Mouse (Mus musculus) hindbrain, postnatal 0 days (tissue): Measurements from ENCODE around the gene Ssu72. TPM values are rescaled to one million over a fixed set of nuclear protein-coding genes. Genes with fewer than 3 reads are reported as not detected.

Experiments
- ATAC-seq: fragments of 200-750 bp; cut with Nextera tagmentation; 2 replicates; pipeline ENCODE4 v1.8.0; 2017; ENCODE audit warnings: mild to moderate bottlenecking, moderate TSS enrichment, moderate library complexity
- DNase-seq: peaks from one replicate; pipeline ENCODE4 v3.0.0-alpha.2; 2015; ENCODE audit warnings: low spot score
- H3K27ac ChIP-seq: fragments of 300-500 bp; sonication (generic); 2 replicates; pipeline ENCODE4 v1.5.1; 2014; ENCODE audit warnings: mild to moderate bottlenecking
- H3K27me3 ChIP-seq: fragments of 300-500 bp; sonication (generic); 2 replicates; pipeline ENCODE4 v1.6.1; 2014; ENCODE audit warnings: low read length, mixed read lengths; ENCODE audit not compliant: insufficient read depth
- H3K36me3 ChIP-seq: fragments of 300-500 bp; sonication (generic); 2 replicates; pipeline ENCODE4 v1.6.1; 2014; ENCODE audit warnings: low read length, mixed read lengths; ENCODE audit not compliant: insufficient read depth
- H3K4me1 ChIP-seq: fragments of 300-500 bp; sonication (generic); 2 replicates; pipeline ENCODE4 v1.6.1; 2014; ENCODE audit warnings: antibody characterized with exemption, low read length, mixed read lengths; ENCODE audit not compliant: insufficient read depth
- H3K4me2 ChIP-seq: fragments of 300-500 bp; sonication (generic); 2 replicates; pipeline ENCODE4 v1.6.1; 2014; ENCODE audit warnings: low read depth, mild to moderate bottlenecking, low read length, moderate library complexity, mixed read lengths
- H3K4me3 ChIP-seq: fragments of 300-500 bp; sonication (generic); 2 replicates; pipeline ENCODE4 v1.5.1; 2014; ENCODE audit warnings: low read length
- H3K9ac ChIP-seq: fragments of 300-500 bp; sonication (generic); replicated peaks from 2 replicates; pipeline ENCODE4 v1.6.1; 2014; ENCODE audit warnings: mild to moderate bottlenecking, low read length, moderate library complexity, mixed read lengths
- H3K9me3 ChIP-seq: fragments of 300-500 bp; sonication (generic); 2 replicates; pipeline ENCODE4 v1.6.1; 2016; ENCODE audit warnings: low read length, mixed read lengths
- CTCF ChIP-seq: IDR thresholded peaks from 2 replicates; pipeline ENCODE4 v1.5.1; 2016; ENCODE audit warnings: antibody characterized with exemption, control low read depth, low read depth
- WGBS: fragments of 180-500 bp; shearing (Covaris S2); extraction: QIAGEN DNeasy Blood & Tissue Kit; methylation state at CpG from one replicate; pipeline ENCODE4 v1.1.7; 2014; 5-methylcytosine and 5-hydroxymethylcytosine counted together
- polyA plus RNA-seq: library from polyadenylated mRNA; unstranded; fragments of >200 nt; fragmentation: Nextera tagmentation; extraction: Ambion mirVana; gene quantifications from 2 replicates; pipeline ENCODE4 v1.2.1, GENCODE M21; 2015
- total RNA-seq: library from RNA; depleted of rRNA; stranded (reverse); fragments of >200 nt; gene quantifications from 2 replicates; pipeline ENCODE4 v1.2.3, GENCODE M21; 2014

Ssu72 gene
- total and polyA plus RNA-seq, 2 experiments from 2014 or later = 110 to 165 TPM

DNA sequence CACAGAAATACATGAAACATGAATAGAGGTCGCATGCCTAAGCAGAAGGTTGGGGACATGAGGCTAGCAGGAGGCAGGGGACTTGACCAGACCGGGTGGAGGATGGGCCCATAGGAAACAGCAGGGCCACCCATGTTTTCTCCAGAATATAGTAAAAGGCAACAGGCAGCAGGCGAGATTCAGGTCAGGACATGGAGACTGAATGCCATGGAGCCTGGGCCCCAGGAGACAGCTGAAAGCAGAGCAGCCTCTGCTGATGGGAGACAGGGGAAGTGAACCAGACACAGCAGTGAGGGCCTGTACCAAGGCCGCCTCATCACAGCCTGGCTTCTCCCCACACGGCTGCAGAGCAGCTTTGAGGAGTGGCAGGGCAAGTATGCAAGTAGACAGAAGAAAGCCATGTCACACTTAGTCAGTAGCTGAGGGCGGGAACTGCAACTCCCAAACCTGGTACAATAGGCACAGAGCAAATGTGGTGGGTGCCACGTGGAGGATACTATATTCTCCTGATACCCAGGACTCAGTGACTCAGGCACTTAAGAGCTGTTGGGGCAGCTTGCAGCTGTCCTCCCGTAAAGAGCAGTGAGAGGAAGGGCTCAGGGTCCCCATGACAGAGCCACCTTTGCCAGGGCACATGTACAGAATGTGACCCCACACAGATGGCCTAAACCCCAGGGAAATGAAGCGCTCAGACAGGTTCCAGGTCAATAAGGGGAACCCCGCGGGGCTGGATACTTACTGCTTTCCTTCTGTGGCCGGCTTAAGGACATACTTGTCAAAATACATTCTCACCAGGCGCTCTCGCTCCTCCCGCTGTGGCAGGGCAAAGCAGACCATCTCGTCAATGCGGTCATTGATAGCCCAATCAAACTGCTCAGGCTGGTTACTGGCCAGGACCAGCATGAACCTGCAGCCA lies 42.2 kb downstream of the Ssu72 start:
- H3K27ac ChIP-seq = no peak overlapping the region
- peaks cover 78% of the 10 kb centered on the region for H3K36me3 ChIP-seq
- no peaks in the 10 kb centered on the region for H3K27me3 ChIP-seq
- DNase-seq = no peak
- H3K4me2 ChIP-seq = no peak overlapping the region
- no peaks in the 10 kb centered on the region for H3K9me3 ChIP-seq
- WGBS = 90% methylated on average over 17 of the region's 17 CpGs
- no peak for ATAC-seq
- H3K4me1 ChIP-seq = no peaks in the 10 kb centered on the region
- TF ChIP-seq CTCF = no peak
- no peak overlapping the region for H3K4me3 ChIP-seq
- 0 out of 2 replicates have a peak overlapping the region, but pooled peaks have one; percentile 21 for H3K9ac ChIP-seq

DNA sequence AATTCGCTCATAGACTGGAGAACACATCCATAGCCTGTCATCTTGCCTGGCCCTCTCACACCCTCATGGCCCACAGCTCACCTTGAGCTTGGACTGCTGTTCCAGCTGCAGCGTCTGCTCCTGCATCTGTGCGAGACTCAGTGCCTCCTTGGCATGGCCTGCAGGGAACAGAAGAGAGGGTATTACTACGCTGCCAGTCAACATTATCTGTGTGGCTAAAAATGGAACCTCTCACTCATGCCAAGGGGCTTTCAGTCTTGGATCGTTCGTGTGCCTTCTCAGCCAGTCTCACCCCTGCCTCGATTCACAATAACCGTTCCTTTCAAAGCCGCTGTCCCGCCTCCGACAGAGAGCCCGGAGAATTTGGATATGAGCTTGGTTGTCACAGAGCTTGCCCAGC lies 52.4 kb downstream of the Ssu72 start:
- TF ChIP-seq CTCF = no peak
- no peaks in the 10 kb centered on the region for H3K27me3 ChIP-seq
- no peak overlapping the region for H3K4me2 ChIP-seq
- no peak overlapping the region for H3K4me3 ChIP-seq
- H3K9me3 ChIP-seq = no peaks in the 10 kb centered on the region
- H3K4me1 ChIP-seq = peaks cover 14% of the 10 kb centered on the region
- no peak overlapping the region for H3K9ac ChIP-seq
- no peak overlapping the region for H3K27ac ChIP-seq
- peaks cover 31% of the 10 kb centered on the region for H3K36me3 ChIP-seq
- ATAC-seq = no peak
- no peak for DNase-seq
- WGBS = 82% methylated on average over 12 of the region's 12 CpGs

DNA sequence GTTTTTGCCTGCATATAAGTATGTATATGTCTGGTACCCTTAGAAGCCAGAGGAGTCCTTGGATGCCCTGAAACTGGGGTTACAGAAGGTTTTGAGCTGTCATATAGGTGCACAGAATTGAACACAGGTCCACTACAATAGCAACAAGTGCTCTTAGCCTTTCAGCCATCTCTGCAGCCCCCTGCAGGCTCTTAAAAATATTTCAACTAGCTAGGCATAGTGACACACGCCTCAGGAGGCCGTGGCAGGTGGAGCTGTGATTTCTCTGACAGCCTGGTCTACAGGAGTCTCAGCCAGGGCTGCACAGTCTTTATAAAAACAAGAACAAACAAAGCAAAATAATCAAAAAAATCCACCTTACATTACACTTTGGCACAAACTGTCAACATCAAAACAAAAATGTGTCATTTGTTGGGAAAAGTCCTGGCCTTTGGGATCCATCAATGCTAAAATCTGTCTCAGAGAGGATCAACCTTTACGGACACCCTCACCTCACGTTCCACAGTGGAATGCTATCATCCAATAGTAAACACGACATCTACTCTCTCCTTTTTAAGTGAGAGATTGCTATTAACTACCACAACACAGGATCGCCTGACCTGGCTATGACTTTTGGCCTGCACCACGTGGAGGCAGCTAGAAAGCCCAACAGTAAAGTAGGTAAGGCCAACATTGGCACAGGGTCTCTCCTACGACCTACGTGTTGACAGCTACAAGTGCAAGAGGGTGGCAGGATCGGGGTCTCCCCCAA lies 55.4 kb downstream of the Ssu72 start:
- no peaks in the 10 kb centered on the region for H3K9me3 ChIP-seq
- H3K4me3 ChIP-seq = peak overlapping the region; percentile 80
- peak overlapping the region; percentile 72; the same call in 1 of the 2 replicates for H3K27ac ChIP-seq
- peak overlapping the region; percentile 73 for H3K9ac ChIP-seq
- peaks cover 8% of the 10 kb centered on the region; the same call in 1 of the 2 replicates for H3K36me3 ChIP-seq
- no peaks in the 10 kb centered on the region for H3K27me3 ChIP-seq
- peak; percentile 50 for TF ChIP-seq CTCF
- peak overlapping the region; percentile 99 for H3K4me2 ChIP-seq
- DNase-seq (peak; percentile 59), ATAC-seq (peak; percentile 8)
- 5% methylated on average over 10 of the region's 10 CpGs for WGBS
- peaks cover 14% of the 10 kb centered on the region for H3K4me1 ChIP-seq

DNA sequence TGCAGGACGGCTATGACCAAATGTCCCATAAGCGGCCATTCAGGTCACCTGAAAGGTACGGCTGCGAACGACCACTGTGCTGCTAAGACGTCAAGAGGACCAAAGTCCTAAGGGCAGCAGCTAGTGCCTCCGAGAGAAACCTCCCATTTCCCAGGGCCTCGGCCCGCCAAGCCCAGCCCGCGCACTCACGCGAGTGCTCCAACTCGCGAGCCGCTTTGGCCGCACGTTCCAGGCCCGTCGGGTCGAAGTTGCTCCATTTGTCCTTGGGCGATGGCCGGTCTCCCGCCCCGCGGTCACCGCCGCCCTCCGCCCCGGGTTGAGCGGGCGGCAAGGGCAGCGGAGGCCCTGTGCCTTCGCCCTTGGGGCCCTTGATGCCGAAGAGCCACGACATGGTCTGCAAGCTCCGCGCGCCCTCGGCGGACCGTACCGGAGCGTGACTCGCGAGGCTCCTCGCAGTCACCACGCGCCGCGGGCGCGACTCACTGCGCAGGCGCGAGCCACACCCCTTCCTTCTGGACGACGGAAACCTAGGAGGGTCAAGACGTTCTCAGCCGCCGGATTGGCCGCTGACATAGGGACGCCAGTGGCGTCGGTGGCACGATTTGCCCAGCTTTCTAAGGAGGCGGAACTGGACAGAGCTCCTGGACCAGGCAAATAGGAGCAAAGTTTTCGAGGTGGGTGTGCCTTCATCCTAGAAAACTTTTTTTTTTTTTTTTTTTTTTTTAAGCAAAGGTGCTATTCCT lies 56.2 kb downstream of the Ssu72 start, which contains the start of gene Atad3a:
Gene Atad3a (minus strand): TSS at position 481 of the 743 bp plus-strand sequence.
- peak within 1 kb of the TSS; percentile 72; the same call in 1 of the 2 replicates for H3K27ac ChIP-seq

DNA sequence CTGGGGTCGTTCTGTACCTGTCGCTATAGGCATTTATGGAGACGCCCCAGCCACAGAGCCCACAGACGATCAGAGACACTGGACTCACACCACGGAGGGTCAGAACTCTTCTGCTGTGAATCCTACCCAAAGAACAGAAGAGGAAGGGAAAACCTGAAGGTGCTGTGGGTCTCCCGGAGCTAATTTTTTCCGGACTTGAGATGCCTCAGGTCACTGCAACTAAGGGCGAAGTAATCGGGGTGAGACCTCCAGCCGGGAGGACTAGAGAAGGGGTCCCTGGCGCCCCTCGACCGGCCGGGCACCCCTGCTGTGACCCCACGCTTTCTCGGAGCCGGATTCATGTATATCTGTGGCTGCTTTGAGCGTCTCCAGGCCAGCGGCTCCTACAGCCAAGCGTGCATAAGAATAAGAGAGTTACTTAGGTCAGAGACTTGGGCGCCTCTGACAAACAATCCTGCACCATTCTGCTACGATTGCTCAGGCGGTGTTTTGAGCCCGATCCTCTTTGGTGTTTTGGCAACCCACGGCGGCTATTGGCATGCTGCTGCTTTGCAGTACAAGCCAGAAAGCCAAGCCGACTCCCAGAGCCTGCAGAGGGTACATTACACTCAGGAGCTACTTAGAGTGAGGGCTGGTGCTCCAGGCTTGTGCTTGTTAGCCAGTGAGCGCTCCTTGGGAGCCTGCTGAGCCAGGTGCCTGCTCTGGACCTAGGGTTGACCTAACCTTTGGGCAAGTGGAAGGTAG lies 56.9 kb downstream of the Ssu72 start:
- 0 out of 2 replicates have a peak, but pooled peaks have one; percentile 6 for ATAC-seq
- WGBS = 2% methylated on average over 28 of the region's 28 CpGs
- no peak for DNase-seq
- Histone ChIP-seq H3K9me3 (no peaks in the 10 kb centered on the region), H3K27ac (peak overlapping the region; percentile 51; the same call in 1 of the 2 replicates), H3K36me3 (no peaks in the 10 kb centered on the region; the same call in 1 of the 2 replicates), H3K27me3 (no peaks in the 10 kb centered on the region), H3K4me2 (peak overlapping the region; percentile 99), H3K9ac (peak overlapping the region; percentile 57), H3K4me1 (peaks cover 14% of the 10 kb centered on the region), H3K4me3 (peak overlapping the region; percentile 80)
- TF ChIP-seq CTCF = no peak

More for the DNA sequence above, 56.2 kb downstream of the Ssu72 start, which contains the start of gene Atad3a:
- peak within 1 kb of the TSS; percentile 73 for H3K9ac ChIP-seq
- peak; percentile 98 for DNase-seq
- peak within 1 kb of the TSS; percentile 99 for H3K4me2 ChIP-seq
- H3K27me3 ChIP-seq = no peaks in the 10 kb centered on the region
- under 1% methylated on average over 68 of the region's 68 CpGs for WGBS
- no peak for TF ChIP-seq CTCF
- peaks cover 14% of the 10 kb centered on the region for H3K4me1 ChIP-seq
- ATAC-seq = peak; percentile 96
- no peaks in the 10 kb centered on the region for H3K9me3 ChIP-seq
- peaks cover under 1% of the 10 kb centered on the region; the same call in 1 of the 2 replicates for H3K36me3 ChIP-seq
- H3K4me3 ChIP-seq = peak within 1 kb of the TSS; percentile 80
